Mouse (Mus musculus) ES-Bruce4 (cell line): ENCODE measurements around the gene Vps53.

Experiments used
- CTCF ChIP-seq: IDR thresholded peaks from one replicate; pipeline ENCODE4 v1.8.1; 2011; ENCODE audit warnings: low read depth, low read length
- EP300 ChIP-seq: IDR thresholded peaks from 2 replicates; pipeline ENCODE4 v1.6.1; 2011; ENCODE audit warnings: low read depth, low read length; ENCODE audit not compliant: insufficient read depth

DNA sequence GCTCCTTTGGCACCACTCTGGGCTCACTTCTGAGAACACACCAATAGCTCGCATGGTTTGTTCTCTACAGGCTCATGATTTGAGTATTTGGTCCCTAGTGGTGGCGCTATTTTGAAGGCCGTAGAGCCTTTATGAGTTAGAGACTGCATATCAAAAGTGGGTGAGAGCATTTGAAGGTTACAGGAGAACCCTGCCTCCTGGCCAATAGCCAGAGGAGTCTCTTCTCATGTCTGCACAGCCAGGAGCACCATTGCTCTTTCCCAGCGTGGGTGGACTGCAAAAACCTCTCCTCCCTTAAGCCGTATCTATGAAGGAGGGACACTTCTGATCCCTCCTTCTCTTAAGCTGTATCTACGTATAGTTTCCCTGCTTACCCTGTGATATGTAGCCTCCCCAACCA, 102.1 kb downstream of the Vps53 start:
- no peak for TF ChIP-seq EP300
- TF ChIP-seq CTCF, result no peak
